Mouse (Mus musculus): ENCODE results near the gene Slc25a47. TPM values are rescaled to one million over a fixed set of nuclear protein-coding genes. Genes with fewer than 3 reads are reported as not detected.

The Slc25a47 gene
- polyA plus RNA-seq, 1 experiment from 2014 or later = 11.5 TPM

DNA sequence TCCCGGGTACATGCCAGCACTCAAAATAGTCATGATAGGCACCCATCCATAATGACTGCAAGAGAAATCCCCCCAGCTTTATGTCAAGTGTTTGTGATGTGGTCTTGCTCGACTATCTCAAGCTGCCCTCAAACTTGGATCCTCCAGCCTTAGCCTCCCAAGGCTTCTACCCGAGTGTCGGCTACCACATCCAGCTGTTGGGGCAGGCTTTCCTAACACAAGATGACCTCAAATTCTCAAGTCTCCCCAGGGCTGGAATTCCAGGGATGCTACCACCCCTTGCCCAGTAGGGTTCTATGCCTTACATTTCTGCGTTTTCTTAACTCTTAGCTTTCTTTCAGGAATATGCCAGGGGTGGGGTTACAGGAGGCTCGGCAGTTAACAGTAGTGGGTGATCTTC, 5.5 kb upstream of the Slc25a47 start:
- 87% methylated on average over 6 of the region's 6 CpGs for WGBS
- H3K27me3 ChIP-seq (ENCODE audit: control insufficient read depth, insufficient read depth, low read length) = no peaks in the 10 kb centered on the region
- no peak overlapping the region for H3K4me2 ChIP-seq (replicated peaks; ENCODE audit: low read depth, low read length)
- ATAC-seq (ENCODE audit: insufficient number of reproducible peaks, insufficient read depth, low FRiP score, low read depth) = no peak
- peaks cover 3% of the 10 kb centered on the region; the same call in 1 of the 2 replicates for H3K36me3 ChIP-seq (ENCODE audit: control insufficient read depth, insufficient read depth, low read length)
- no peak overlapping the region for H3K4me3 ChIP-seq (ENCODE audit: low read depth, low read length)
- H3K9me3 ChIP-seq (ENCODE audit: control insufficient read depth, low read depth, low read length) = no peaks in the 10 kb centered on the region
- no peak overlapping the region for H3K9ac ChIP-seq (replicated peaks; ENCODE audit: low read depth, low read length)
- peaks cover 16% of the 10 kb centered on the region for H3K4me1 ChIP-seq (ENCODE audit: control insufficient read depth, insufficient read depth, low read length)
- H3K27ac ChIP-seq (ENCODE audit: low read length) = no peak overlapping the region

DNA sequence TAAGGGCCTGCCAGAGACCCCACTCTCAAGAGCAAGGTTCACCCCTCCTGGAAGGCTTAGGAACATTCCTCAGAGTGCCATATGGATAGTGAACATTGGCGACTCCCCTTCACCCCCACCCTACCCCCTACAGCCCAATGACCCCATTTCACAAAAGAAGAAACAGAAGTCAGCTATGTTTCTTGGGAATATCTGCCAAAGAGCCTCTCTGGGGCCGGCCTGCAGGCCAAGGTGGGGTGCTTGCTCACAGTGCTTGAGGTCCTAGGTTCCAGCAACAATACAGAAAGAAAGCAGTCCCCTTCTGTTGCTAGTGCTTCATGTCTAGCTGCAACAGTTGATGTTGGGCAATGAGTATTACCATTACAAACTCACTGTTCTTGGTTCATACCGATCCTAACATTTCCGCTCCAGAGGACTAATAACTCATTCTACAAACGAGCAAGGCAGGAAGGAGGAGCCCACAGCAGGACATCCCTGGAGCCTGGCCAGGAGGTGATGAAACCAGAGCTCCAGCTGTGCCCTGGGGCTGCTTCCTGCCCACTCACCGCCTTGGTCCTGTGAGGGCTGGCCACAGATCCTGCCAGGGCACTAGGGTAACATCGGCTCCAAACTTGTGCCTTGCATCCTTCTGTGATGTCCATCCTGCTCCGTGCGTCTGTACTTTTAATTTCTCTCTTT, 3.7 kb upstream of the Slc25a47 start:
- Histone ChIP-seq H3K4me2 (replicated peaks; ENCODE audit: low read depth, low read length) (no peak overlapping the region), H3K9me3 (ENCODE audit: control insufficient read depth, low read depth, low read length) (no peaks in the 10 kb centered on the region), H3K4me3 (ENCODE audit: low read depth, low read length) (no peak overlapping the region), H3K9ac (replicated peaks; ENCODE audit: low read depth, low read length) (no peak overlapping the region), H3K27ac (ENCODE audit: low read length) (no peak overlapping the region), H3K4me1 (ENCODE audit: control insufficient read depth, insufficient read depth, low read length) (peaks cover 21% of the 10 kb centered on the region), H3K27me3 (ENCODE audit: control insufficient read depth, insufficient read depth, low read length) (no peaks in the 10 kb centered on the region), H3K36me3 (ENCODE audit: control insufficient read depth, insufficient read depth, low read length) (no peaks in the 10 kb centered on the region)
- 65% methylated on average over 9 of the region's 9 CpGs for WGBS
- no peak for ATAC-seq (ENCODE audit: insufficient number of reproducible peaks, insufficient read depth, low FRiP score, low read depth)

DNA sequence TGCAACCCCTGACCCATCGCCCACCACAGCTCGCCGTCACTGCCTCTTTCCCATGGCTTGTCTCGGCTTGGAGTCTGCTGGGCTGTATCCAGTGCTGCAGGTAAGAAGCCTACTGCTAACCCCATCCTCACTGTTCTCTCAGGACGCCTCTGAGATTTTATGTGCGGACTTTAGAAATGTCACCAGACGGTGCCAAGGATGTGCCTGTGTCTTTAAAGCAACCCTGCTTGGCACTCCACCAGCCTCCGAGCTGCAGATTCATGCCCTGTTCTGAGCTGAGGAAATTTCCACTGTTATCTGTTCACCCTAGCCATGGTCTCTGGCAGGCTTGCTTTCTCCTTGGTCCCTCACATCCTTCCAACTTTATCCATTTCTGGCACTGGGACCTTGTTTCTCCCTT, 3.0 kb upstream of the Slc25a47 start:
- WGBS = 94% methylated on average over 8 of the region's 8 CpGs
- no peaks in the 10 kb centered on the region for H3K36me3 ChIP-seq (ENCODE audit: control insufficient read depth, insufficient read depth, low read length)
- no peaks in the 10 kb centered on the region for H3K9me3 ChIP-seq (ENCODE audit: control insufficient read depth, low read depth, low read length)
- no peak overlapping the region for H3K4me2 ChIP-seq (replicated peaks; ENCODE audit: low read depth, low read length)
- no peak overlapping the region for H3K4me3 ChIP-seq (ENCODE audit: low read depth, low read length)
- H3K27me3 ChIP-seq (ENCODE audit: control insufficient read depth, insufficient read depth, low read length) = no peaks in the 10 kb centered on the region
- peaks cover 28% of the 10 kb centered on the region for H3K4me1 ChIP-seq (ENCODE audit: control insufficient read depth, insufficient read depth, low read length)
- no peak overlapping the region for H3K27ac ChIP-seq (ENCODE audit: low read length)
- no peak for ATAC-seq (ENCODE audit: insufficient number of reproducible peaks, insufficient read depth, low FRiP score, low read depth)
- H3K9ac ChIP-seq (replicated peaks; ENCODE audit: low read depth, low read length) = no peak overlapping the region

DNA sequence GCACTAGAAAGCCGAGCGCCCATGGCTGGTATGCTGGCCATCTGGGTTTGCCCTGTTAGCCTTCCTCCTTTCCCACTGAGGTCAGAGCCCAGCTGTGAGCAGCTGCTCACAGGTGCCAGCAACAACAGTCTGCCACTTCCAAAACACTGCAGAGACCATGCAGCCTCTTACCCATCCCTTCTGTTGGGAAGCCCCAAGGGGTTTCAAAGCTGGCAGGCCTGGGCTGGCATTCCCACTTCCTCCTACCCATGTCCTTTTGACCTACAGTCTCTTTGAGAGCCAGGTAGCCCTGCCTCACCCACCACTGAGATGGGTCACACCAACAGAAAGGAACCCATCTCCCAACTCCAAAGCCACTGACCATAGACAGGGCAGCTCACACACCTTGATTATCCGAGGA, 2.4 kb upstream of the Slc25a47 start:
- Histone ChIP-seq H3K27ac (ENCODE audit: low read length) (no peak overlapping the region), H3K4me2 (replicated peaks; ENCODE audit: low read depth, low read length) (no peak overlapping the region), H3K9ac (replicated peaks; ENCODE audit: low read depth, low read length) (no peak overlapping the region), H3K36me3 (ENCODE audit: control insufficient read depth, insufficient read depth, low read length) (no peaks in the 10 kb centered on the region), H3K4me3 (ENCODE audit: low read depth, low read length) (no peak overlapping the region), H3K4me1 (ENCODE audit: control insufficient read depth, insufficient read depth, low read length) (peaks cover 33% of the 10 kb centered on the region), H3K9me3 (ENCODE audit: control insufficient read depth, low read depth, low read length) (no peaks in the 10 kb centered on the region), H3K27me3 (ENCODE audit: control insufficient read depth, insufficient read depth, low read length) (no peaks in the 10 kb centered on the region)
- whole genome bisulfite sequencing = 88% methylated on average over 3 of the region's 3 CpGs
- no peak for ATAC-seq (ENCODE audit: insufficient number of reproducible peaks, insufficient read depth, low FRiP score, low read depth)

DNA sequence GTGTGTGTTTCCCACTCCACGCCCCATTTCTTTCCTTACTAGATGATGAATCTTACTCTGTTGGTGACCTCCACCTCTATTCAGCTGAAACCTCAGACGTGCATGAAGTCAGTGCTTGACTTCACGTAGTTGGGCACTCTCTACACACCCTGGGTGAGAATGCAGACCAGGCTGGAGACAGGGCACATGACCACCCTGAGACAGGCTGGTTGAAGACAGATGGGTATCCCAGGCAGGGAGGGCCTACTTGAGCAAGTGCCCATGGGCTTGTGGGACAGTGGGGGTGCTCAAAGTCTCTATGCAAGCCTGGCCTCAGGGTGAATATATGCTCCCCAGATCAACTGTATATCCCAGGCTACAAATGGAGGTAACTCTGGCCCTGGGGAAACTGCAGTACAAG, 1.5 kb upstream of the Slc25a47 start:
- Histone ChIP-seq H3K36me3 (ENCODE audit: control insufficient read depth, insufficient read depth, low read length) (no peaks in the 10 kb centered on the region), H3K4me3 (ENCODE audit: low read depth, low read length) (no peak overlapping the region), H3K9me3 (ENCODE audit: control insufficient read depth, low read depth, low read length) (no peaks in the 10 kb centered on the region), H3K27me3 (ENCODE audit: control insufficient read depth, insufficient read depth, low read length) (no peaks in the 10 kb centered on the region), H3K27ac (ENCODE audit: low read length) (no peak overlapping the region), H3K4me2 (replicated peaks; ENCODE audit: low read depth, low read length) (peak overlapping the region; percentile 96; the same call in 1 of the 2 replicates), H3K9ac (replicated peaks; ENCODE audit: low read depth, low read length) (no peak overlapping the region), H3K4me1 (ENCODE audit: control insufficient read depth, insufficient read depth, low read length) (peaks cover 33% of the 10 kb centered on the region)
- no peak for ATAC-seq (ENCODE audit: insufficient number of reproducible peaks, insufficient read depth, low FRiP score, low read depth)
- WGBS = 66% methylated on average over 3 of the region's 3 CpGs

DNA sequence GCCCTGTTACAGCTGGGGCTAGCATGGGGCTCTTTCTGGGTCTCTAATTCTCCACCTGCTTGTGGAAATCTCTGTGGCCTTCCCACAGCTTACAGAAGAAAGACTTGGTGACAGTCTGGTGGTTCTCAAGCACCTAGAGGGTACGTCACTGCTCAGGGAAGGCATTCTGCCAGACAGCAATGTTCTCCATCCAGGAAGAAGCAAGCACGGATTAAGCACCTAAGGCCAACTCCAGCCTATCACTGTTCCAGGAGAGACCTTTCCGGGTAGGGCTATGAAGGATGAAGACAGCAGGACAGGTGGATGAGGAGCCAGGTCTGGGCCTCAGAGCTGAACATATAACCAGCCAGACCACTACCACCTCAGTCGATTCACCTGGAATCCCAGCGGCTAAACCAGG, 1.1 kb upstream of the Slc25a47 start:
- Histone ChIP-seq H3K27ac (ENCODE audit: low read length) (no peak overlapping the region), H3K9me3 (ENCODE audit: control insufficient read depth, low read depth, low read length) (no peaks in the 10 kb centered on the region), H3K4me2 (replicated peaks; ENCODE audit: low read depth, low read length) (peak overlapping the region; percentile 96), H3K4me3 (ENCODE audit: low read depth, low read length) (peak overlapping the region; percentile 55), H3K36me3 (ENCODE audit: control insufficient read depth, insufficient read depth, low read length) (no peaks in the 10 kb centered on the region), H3K4me1 (ENCODE audit: control insufficient read depth, insufficient read depth, low read length) (peaks cover 33% of the 10 kb centered on the region), H3K27me3 (ENCODE audit: control insufficient read depth, insufficient read depth, low read length) (no peaks in the 10 kb centered on the region), H3K9ac (replicated peaks; ENCODE audit: low read depth, low read length) (peak overlapping the region; percentile 48)
- 30% methylated on average over 5 of the region's 5 CpGs for WGBS
- ATAC-seq (ENCODE audit: insufficient number of reproducible peaks, insufficient read depth, low FRiP score, low read depth) = no peak

DNA sequence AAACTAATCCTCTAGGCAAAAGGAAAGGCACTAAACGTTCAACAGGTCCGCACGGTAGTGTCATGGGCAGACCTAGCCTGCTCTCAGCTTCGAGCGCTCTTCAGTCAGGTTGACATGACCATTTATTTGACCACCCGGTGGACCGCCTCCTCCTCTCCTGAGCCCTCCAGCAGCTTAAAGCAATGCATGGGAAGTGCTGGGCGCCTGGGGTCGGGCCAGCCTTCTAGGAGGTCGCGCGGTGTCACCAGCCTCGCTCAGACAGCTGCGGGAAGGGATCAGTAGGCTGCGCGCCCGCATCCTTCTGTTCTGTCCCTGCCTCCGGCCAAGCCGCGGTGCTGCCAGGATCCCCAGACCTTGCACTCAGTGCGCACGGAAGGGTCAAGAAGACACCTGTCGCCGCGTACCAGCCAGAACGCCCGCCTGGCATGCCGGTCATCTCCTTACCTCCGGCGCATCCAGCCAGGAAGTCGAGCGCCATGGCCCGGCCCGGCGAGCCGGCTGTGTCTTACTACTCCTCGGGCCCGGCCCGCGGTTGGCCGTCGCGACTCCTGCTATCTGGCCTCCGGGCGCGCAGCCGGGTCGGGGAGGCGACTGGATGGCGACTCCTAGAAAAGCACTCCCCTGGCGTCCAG, 522 bp upstream of the Slc25a47 start:
- Histone ChIP-seq H3K9ac (replicated peaks; ENCODE audit: low read depth, low read length) (peak overlapping the region; percentile 48), H3K4me1 (ENCODE audit: control insufficient read depth, insufficient read depth, low read length) (peaks cover 33% of the 10 kb centered on the region), H3K27me3 (ENCODE audit: control insufficient read depth, insufficient read depth, low read length) (no peaks in the 10 kb centered on the region), H3K9me3 (ENCODE audit: control insufficient read depth, low read depth, low read length) (no peaks in the 10 kb centered on the region), H3K36me3 (ENCODE audit: control insufficient read depth, insufficient read depth, low read length) (peaks cover 3% of the 10 kb centered on the region; the same call in 1 of the 2 replicates), H3K4me2 (replicated peaks; ENCODE audit: low read depth, low read length) (peak overlapping the region; percentile 96), H3K4me3 (ENCODE audit: low read depth, low read length) (peak overlapping the region; percentile 55), H3K27ac (ENCODE audit: low read length) (no peak overlapping the region)
- ATAC-seq (ENCODE audit: insufficient number of reproducible peaks, insufficient read depth, low FRiP score, low read depth) = peak; percentile 1; the same call in 1 of the 2 replicates
- WGBS = 2% methylated on average over 51 of the region's 51 CpGs

DNA sequence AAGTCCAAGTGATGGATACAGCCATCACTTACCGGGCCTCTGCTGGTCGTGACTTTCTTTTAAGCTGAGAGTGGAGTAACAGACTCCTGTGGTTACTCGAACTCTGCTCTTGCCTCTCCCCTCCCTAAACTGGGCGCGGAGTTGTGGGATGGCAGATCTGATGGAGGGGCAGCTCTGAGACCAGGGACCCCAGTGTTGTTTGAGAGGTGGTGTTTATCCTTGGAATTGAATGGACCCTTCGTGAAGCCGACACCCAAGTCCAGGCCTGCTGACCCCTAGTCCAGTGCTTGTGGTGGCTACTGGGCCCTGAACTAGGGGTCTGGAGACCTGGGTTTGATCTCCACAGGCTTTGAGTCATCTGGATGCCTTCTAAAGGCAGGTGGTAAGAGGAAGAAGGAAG, 876 bp downstream of the Slc25a47 start:
- peak overlapping the region; percentile 84 for H3K27ac ChIP-seq (ENCODE audit: low read length)
- 32% methylated on average over 7 of the region's 7 CpGs for WGBS
- H3K4me3 ChIP-seq (ENCODE audit: low read depth, low read length) = peak overlapping the region; percentile 55
- peak overlapping the region; percentile 96 for H3K4me2 ChIP-seq (replicated peaks; ENCODE audit: low read depth, low read length)
- peak overlapping the region; percentile 75 for H3K9ac ChIP-seq (replicated peaks; ENCODE audit: low read depth, low read length)
- H3K4me1 ChIP-seq (ENCODE audit: control insufficient read depth, insufficient read depth, low read length) = peaks cover 33% of the 10 kb centered on the region
- H3K27me3 ChIP-seq (ENCODE audit: control insufficient read depth, insufficient read depth, low read length) = no peaks in the 10 kb centered on the region
- no peaks in the 10 kb centered on the region for H3K9me3 ChIP-seq (ENCODE audit: control insufficient read depth, low read depth, low read length)
- ATAC-seq (ENCODE audit: insufficient number of reproducible peaks, insufficient read depth, low FRiP score, low read depth) = no peak
- peaks cover 11% of the 10 kb centered on the region for H3K36me3 ChIP-seq (ENCODE audit: control insufficient read depth, insufficient read depth, low read length)
